Mouse (Mus musculus): ENCODE measurements at regions not wholly inside any gene's neighbourhood (a gene's known extent, or its start where the extent isn't known, plus 50 kb on each side); places are given as distances from the start of the nearest gene placed in this dataset.

DNA sequence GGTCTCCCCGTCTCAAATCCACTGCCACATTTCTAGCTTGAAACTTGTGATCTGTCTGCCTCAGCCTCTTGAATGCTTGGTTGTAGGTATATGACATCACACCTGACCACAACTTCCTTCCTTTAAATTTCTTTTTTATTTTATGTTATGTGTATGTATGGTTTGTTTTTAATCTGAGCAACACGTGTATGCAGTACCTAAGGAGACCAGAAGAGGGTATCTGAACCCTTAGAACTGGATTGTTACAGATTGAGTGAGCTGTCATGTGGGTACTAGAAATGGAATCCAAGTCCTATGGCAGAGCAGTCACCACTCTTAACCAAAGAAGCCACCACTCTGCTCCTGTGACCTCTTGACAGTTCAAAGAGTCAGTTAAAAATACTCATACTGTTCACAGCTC, 240.0 kb upstream of the Got2 start:
- no peak for DNase-seq (ENCODE audit: low spot score)
- Histone ChIP-seq H3K4me2 (ENCODE audit: low read depth, low read length) (no peak overlapping the region), H3K27me3 (ENCODE audit: insufficient read depth, low read length) (no peaks in the 10 kb centered on the region), H3K4me3 (ENCODE audit: low read length) (no peak overlapping the region), H3K9me3 (ENCODE audit: low read length) (no peaks in the 10 kb centered on the region), H3K27ac (no peak overlapping the region), H3K4me1 (ENCODE audit: insufficient read depth, low read length) (peaks cover 5% of the 10 kb centered on the region; the same call in 1 of the 2 replicates), H3K9ac (replicated peaks; ENCODE audit: low read length) (no peak overlapping the region), H3K36me3 (ENCODE audit: insufficient read depth, low read length) (no peaks in the 10 kb centered on the region)
- WGBS, result 85% methylated on average over 2 of the region's 2 CpGs
- ATAC-seq, result no peak
- TF ChIP-seq CTCF (IDR thresholded peaks at IDR 0.05; ENCODE audit: low read depth), result peak; percentile 40

DNA sequence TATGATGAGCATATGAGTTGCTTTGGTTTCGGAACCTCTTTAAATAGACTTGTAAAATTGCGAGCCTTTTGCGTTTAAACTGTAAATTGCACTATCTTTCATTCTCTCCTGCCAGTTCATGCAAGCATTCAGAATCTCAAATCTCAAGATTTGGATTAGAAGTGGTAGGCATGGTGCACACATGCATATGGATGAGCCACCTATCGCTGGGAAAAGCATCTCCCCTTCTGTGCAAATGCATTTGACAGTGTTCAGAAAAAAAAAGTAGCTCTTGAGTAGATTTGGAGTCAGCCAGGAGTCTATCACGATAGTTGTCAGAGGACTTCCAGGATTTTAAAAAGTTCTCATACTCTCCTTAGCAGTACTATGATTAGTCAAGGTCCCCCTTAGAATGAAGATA, 212.5 kb upstream of the Got2 start:
- Histone ChIP-seq H3K4me2 (ENCODE audit: low read depth, low read length) (no peak overlapping the region), H3K36me3 (ENCODE audit: insufficient read depth, low read length) (no peaks in the 10 kb centered on the region)
- WGBS, result 68% methylated on average over 5 of the region's 5 CpGs

DNA sequence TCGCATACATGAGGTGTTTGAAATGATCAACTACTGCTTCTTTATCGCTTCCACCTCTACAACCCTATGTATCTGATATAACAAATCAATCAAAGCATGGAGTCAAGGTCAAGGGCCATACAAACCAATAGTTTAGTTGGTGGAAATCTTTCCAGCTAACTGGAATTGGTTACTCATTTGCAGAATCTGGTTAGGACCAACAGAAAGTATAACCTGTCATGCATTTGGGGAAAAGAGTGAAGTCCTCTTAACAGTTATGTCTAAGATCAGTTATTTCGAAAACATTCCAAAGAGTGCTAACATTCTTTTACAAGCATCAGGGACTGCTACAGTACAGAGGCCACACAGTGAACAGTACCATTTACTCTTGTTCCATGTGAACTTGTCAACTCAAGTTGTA, 204.6 kb upstream of the Got2 start:
- 88% methylated on average over 3 of the region's 3 CpGs for WGBS
- ATAC-seq (no peak), DNase-seq (ENCODE audit: low spot score) (no peak)
- Histone ChIP-seq H3K27ac (no peak overlapping the region), H3K27me3 (ENCODE audit: insufficient read depth, low read length) (no peaks in the 10 kb centered on the region), H3K4me1 (ENCODE audit: insufficient read depth, low read length) (no peaks in the 10 kb centered on the region), H3K9ac (replicated peaks; ENCODE audit: low read length) (no peak overlapping the region), H3K4me2 (ENCODE audit: low read depth, low read length) (no peak overlapping the region), H3K9me3 (ENCODE audit: low read length) (no peaks in the 10 kb centered on the region), H3K4me3 (ENCODE audit: low read length) (no peak overlapping the region), H3K36me3 (ENCODE audit: insufficient read depth, low read length) (no peaks in the 10 kb centered on the region)
- no peak for TF ChIP-seq CTCF (IDR thresholded peaks at IDR 0.05; ENCODE audit: low read depth)

More for the DNA sequence above, 212.5 kb upstream of the Got2 start:
- H3K27me3 ChIP-seq (ENCODE audit: insufficient read depth, low read length), result no peaks in the 10 kb centered on the region
- H3K4me3 ChIP-seq (ENCODE audit: low read length), result no peak overlapping the region
- no peak for DNase-seq (ENCODE audit: low spot score)
- no peak overlapping the region for H3K27ac ChIP-seq
- no peaks in the 10 kb centered on the region for H3K9me3 ChIP-seq (ENCODE audit: low read length)
- no peak for ATAC-seq
- TF ChIP-seq CTCF (IDR thresholded peaks at IDR 0.05; ENCODE audit: low read depth), result no peak
- H3K9ac ChIP-seq (replicated peaks; ENCODE audit: low read length), result no peak overlapping the region
- H3K4me1 ChIP-seq (ENCODE audit: insufficient read depth, low read length), result no peaks in the 10 kb centered on the region

DNA sequence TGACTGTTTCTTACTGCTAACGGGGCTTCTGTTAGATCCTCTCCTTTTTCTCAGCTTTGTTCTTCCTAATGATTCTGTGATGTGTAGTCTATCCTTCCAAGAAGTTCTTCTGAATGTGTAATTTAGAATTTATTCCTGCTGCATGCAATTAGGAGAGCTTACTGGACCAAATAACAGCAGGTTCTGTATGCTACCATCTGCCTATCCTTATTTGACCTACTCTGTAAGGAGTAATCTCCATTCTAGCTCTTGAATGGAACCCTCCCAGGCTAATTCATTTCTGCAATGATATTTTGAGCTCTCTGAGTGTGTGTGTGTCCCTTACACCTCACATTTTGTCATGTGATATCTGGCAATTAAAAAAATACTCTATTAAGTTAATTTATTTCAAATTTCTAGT, 201.9 kb upstream of the Got2 start:
- no peak for ATAC-seq

DNA sequence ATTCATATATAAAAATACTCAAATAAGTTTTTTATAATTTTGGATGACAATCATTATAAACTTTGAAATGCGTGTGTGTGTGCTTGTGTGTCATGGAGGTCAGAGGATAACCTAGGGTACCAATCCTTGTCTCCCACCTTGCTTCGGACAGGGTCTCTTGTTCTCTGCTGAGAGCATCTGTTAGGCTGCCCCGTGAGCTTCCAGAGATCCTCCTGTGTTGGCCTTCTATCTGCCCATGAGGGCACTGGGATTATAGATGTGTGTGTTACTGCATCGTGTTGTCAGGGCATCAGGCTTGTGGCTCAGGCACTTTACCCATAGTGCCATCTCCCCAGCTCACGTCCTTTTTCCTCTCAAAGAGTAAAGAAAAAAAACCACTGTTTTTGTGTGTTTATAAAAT, 180.0 kb upstream of the Got2 start:
- H3K4me2 ChIP-seq (ENCODE audit: low read depth, low read length), result no peak overlapping the region
- DNase-seq (ENCODE audit: low spot score) (no peak), ATAC-seq (no peak)
- H3K9me3 ChIP-seq (ENCODE audit: low read length), result no peaks in the 10 kb centered on the region
- no peak overlapping the region for H3K27ac ChIP-seq
- H3K4me1 ChIP-seq (ENCODE audit: insufficient read depth, low read length), result no peaks in the 10 kb centered on the region
- no peak overlapping the region for H3K4me3 ChIP-seq (ENCODE audit: low read length)
- H3K9ac ChIP-seq (replicated peaks; ENCODE audit: low read length), result no peak overlapping the region
- 83% methylated on average over 5 of the region's 5 CpGs for WGBS
- no peaks in the 10 kb centered on the region for H3K36me3 ChIP-seq (ENCODE audit: insufficient read depth, low read length)
- H3K27me3 ChIP-seq (ENCODE audit: insufficient read depth, low read length), result no peaks in the 10 kb centered on the region
- no peak for TF ChIP-seq CTCF (IDR thresholded peaks at IDR 0.05; ENCODE audit: low read depth)

More for the DNA sequence above, 201.9 kb upstream of the Got2 start:
- WGBS, result 93% methylated on average over 1 of the region's 1 CpGs
- no peak for DNase-seq (ENCODE audit: low spot score)
- no peaks in the 10 kb centered on the region for H3K9me3 ChIP-seq (ENCODE audit: low read length)
- H3K4me3 ChIP-seq (ENCODE audit: low read length), result no peak overlapping the region
- no peaks in the 10 kb centered on the region for H3K27me3 ChIP-seq (ENCODE audit: insufficient read depth, low read length)
- H3K9ac ChIP-seq (replicated peaks; ENCODE audit: low read length), result no peak overlapping the region
- H3K36me3 ChIP-seq (ENCODE audit: insufficient read depth, low read length), result no peaks in the 10 kb centered on the region
- no peak overlapping the region for H3K4me2 ChIP-seq (ENCODE audit: low read depth, low read length)
- no peak overlapping the region for H3K27ac ChIP-seq
- TF ChIP-seq CTCF (IDR thresholded peaks at IDR 0.05; ENCODE audit: low read depth), result no peak
- H3K4me1 ChIP-seq (ENCODE audit: insufficient read depth, low read length), result no peaks in the 10 kb centered on the region

DNA sequence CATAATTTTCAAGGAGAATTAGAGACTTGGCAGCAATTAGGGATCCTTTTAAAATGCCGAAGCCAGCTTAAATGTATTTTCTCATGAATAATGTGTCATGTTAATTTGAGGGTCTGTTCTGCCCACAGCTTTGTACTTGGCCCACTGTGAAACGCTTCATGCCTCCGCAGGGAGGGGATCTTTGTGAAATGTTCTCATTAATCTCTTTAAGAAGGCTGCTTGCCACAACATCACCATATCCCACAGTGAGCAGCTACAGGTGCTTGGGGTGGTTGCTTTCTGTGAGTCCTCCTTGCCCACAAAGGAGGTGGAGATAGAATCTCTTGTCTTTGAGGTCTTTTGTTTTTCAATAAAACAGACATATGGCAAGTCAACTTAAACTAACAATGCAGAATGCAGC, 159.3 kb upstream of the Got2 start:
- Histone ChIP-seq H3K4me2 (ENCODE audit: low read depth, low read length) (no peak overlapping the region), H3K27me3 (ENCODE audit: insufficient read depth, low read length) (no peaks in the 10 kb centered on the region), H3K36me3 (ENCODE audit: insufficient read depth, low read length) (no peaks in the 10 kb centered on the region), H3K9ac (replicated peaks; ENCODE audit: low read length) (no peak overlapping the region), H3K27ac (no peak overlapping the region), H3K4me1 (ENCODE audit: insufficient read depth, low read length) (no peaks in the 10 kb centered on the region), H3K9me3 (ENCODE audit: low read length) (no peaks in the 10 kb centered on the region), H3K4me3 (ENCODE audit: low read length) (no peak overlapping the region)
- ATAC-seq (no peak), DNase-seq (ENCODE audit: low spot score) (no peak)
- WGBS, result 34% methylated on average over 3 of the region's 3 CpGs
- no peak for TF ChIP-seq CTCF (IDR thresholded peaks at IDR 0.05; ENCODE audit: low read depth)

DNA sequence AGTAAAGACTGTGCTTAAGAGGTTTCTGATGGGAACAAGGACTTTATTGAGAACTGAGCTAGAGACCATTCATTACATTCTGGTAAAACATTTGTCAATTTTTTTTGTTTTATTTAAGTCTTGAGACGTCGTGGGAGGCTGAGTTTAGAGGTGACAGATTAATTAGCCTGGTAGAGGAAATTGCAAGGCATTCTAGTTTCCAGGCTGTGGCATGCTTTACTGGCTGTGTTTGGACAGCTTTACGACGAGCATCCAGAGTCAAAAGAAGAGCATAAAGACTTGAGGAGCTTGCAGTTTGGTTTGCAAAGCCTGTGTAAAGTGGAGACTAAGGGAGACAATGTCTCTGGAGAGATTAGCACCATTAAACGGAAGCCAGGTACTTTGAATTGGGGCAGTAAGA, 154.0 kb upstream of the Got2 start:
- ATAC-seq, result no peak
- H3K4me1 ChIP-seq (ENCODE audit: insufficient read depth, low read length), result no peaks in the 10 kb centered on the region
- no peak overlapping the region for H3K9ac ChIP-seq (replicated peaks; ENCODE audit: low read length)
- H3K27ac ChIP-seq, result no peak overlapping the region
- no peaks in the 10 kb centered on the region for H3K9me3 ChIP-seq (ENCODE audit: low read length)
- H3K4me2 ChIP-seq (ENCODE audit: low read depth, low read length), result no peak overlapping the region
- H3K4me3 ChIP-seq (ENCODE audit: low read length), result no peak overlapping the region
- H3K27me3 ChIP-seq (ENCODE audit: insufficient read depth, low read length), result no peaks in the 10 kb centered on the region
- no peak for TF ChIP-seq CTCF (IDR thresholded peaks at IDR 0.05; ENCODE audit: low read depth)
- 56% methylated on average over 5 of the region's 5 CpGs for WGBS
- no peak for DNase-seq (ENCODE audit: low spot score)
- no peaks in the 10 kb centered on the region for H3K36me3 ChIP-seq (ENCODE audit: insufficient read depth, low read length)
